Mouse (Mus musculus) kidney, postnatal 10 days (tissue): ENCODE results near the gene Nfatc3.
"Not testable (repeated sequence)": the region's sequence is repeated elsewhere in the genome, so short reads cannot be mapped to it uniquely, and the experiment has no call there.

Experiments used
- DNase-seq: peaks from one replicate; pipeline ENCODE4 v3.0.0; 2021; ENCODE audit warnings: mixed read lengths

The Nfatc3 gene

GRCm38 (mm10) chr8:106058731-106059612 lies at the start of gene Nfatc3:
TSS of gene Nfatc3 (plus strand) at chr8:106058840.
- DNase-seq, result peak; percentile 98

- DNase-seq, result peak; percentile 97
Observed at GRCm38 (mm10) chr8:106010748-106011642, 47.6 kb upstream of the Nfatc3 start.

- no peak for DNase-seq
Observed at GRCm38 (mm10) chr8:106011643-106011986, 47.0 kb upstream of the Nfatc3 start, which contains the start of gene Ddx28. TSS of gene Ddx28 (minus strand) at chr8:106011882.

- not testable (repeated sequence) for DNase-seq
Observed at GRCm38 (mm10) chr8:106012203-106012602, 46.4 kb upstream of the Nfatc3 start.

GRCm38 (mm10) chr8:106016284-106016683 lies 42.4 kb upstream of the Nfatc3 start:
- DNase-seq, result no peak

- no peak for DNase-seq
Observed at GRCm38 (mm10) chr8:106017130-106017529, 41.5 kb upstream of the Nfatc3 start.

- no peak for DNase-seq
Observed at GRCm38 (mm10) chr8:106018039-106018438, 40.6 kb upstream of the Nfatc3 start.

GRCm38 (mm10) chr8:106022483-106022882 lies 36.2 kb upstream of the Nfatc3 start:
- DNase-seq, result peak; percentile 83

GRCm38 (mm10) chr8:106038721-106039120 lies 19.9 kb upstream of the Nfatc3 start:
- no peak for DNase-seq

- no peak for DNase-seq
Observed at GRCm38 (mm10) chr8:106039605-106040004, 19.0 kb upstream of the Nfatc3 start.

GRCm38 (mm10) chr8:106040218-106040617 lies 18.4 kb upstream of the Nfatc3 start:
- DNase-seq, result no peak

- DNase-seq, result no peak
Observed at GRCm38 (mm10) chr8:106043055-106043454, 15.6 kb upstream of the Nfatc3 start.

- DNase-seq, result peak; percentile 35
Observed at GRCm38 (mm10) chr8:106044151-106044550, 14.5 kb upstream of the Nfatc3 start.

GRCm38 (mm10) chr8:106046872-106047559 lies 11.6 kb upstream of the Nfatc3 start:
- no peak for DNase-seq

GRCm38 (mm10) chr8:106047854-106048630 lies 10.6 kb upstream of the Nfatc3 start:
- DNase-seq, result no peak

- no peak for DNase-seq
Observed at GRCm38 (mm10) chr8:106049840-106050239, 8.8 kb upstream of the Nfatc3 start.

- no peak for DNase-seq
Observed at GRCm38 (mm10) chr8:106051068-106051467, 7.6 kb upstream of the Nfatc3 start.

- DNase-seq, result no peak
Observed at GRCm38 (mm10) chr8:106052510-106053089, 6.0 kb upstream of the Nfatc3 start.

- peak; percentile 73 for DNase-seq
Observed at GRCm38 (mm10) chr8:106054190-106054811, 4.3 kb upstream of the Nfatc3 start.

GRCm38 (mm10) chr8:106055038-106055437 lies 3.6 kb upstream of the Nfatc3 start:
- peak; percentile 75 for DNase-seq

GRCm38 (mm10) chr8:106056455-106056982 lies 2.1 kb upstream of the Nfatc3 start:
- no peak for DNase-seq
